Mouse (Mus musculus) liver, embryonic 14.5 days (tissue): Measurements from ENCODE around the gene Stag1. TPM values are rescaled to one million over a fixed set of nuclear protein-coding genes. Genes with fewer than 3 reads are reported as not detected.

Experiments used
- ATAC-seq: fragments of 200-750 bp; cut with Nextera tagmentation; 2 replicates; pipeline ENCODE4 v1.8.0; 2017; ENCODE audit warnings: moderate number of reproducible peaks, mild to moderate bottlenecking, moderate library complexity; ENCODE audit not compliant: insufficient read depth
- DNase-seq, 3 experiments: peaks; one replicate each; pipeline ENCODE4 v3.0.0-alpha.2; 2012 to 2013; ENCODE audit warnings: low read depth in 3 of 3, low spot score in 3 of 3
- H3K27ac ChIP-seq: fragments of 300-500 bp; sonication (generic); 2 replicates; pipeline ENCODE4 v1.5.1; 2014; ENCODE audit warnings: moderate library complexity, mild to moderate bottlenecking, control low read depth, inconsistent platforms
- H3K27me3 ChIP-seq: fragments of 300-500 bp; sonication (generic); 2 replicates; pipeline ENCODE4 v1.6.1; 2014; ENCODE audit warnings: mild to moderate bottlenecking, low read length, moderate library complexity; ENCODE audit not compliant: control insufficient read depth, insufficient read depth
- H3K36me3 ChIP-seq: fragments of 300-500 bp; sonication (generic); replicated peaks from 2 replicates; pipeline ENCODE4 v1.6.1; 2014; ENCODE audit warnings: low read depth; ENCODE audit not compliant: control insufficient read depth, insufficient read depth
- H3K4me1 ChIP-seq, 2 experiments: fragments of 200-500 bp in 1 of 2; fragments of 300-500 bp in 1 of 2; sonication (generic) in 1 of 2; replicated peaks; 2 replicates each; pipeline ENCODE4 v1.6.1; 2012 to 2014; ENCODE audit warnings: antibody characterized with exemption in 1 of 2, inconsistent platforms in 1 of 2, low read length in 1 of 2; ENCODE audit not compliant: control insufficient read depth in 2 of 2, insufficient read depth in 2 of 2
- H3K4me2 ChIP-seq: fragments of 300-500 bp; sonication (generic); 2 replicates; pipeline ENCODE4 v1.6.1; 2014; ENCODE audit warnings: low read depth, mild to moderate bottlenecking, control low read depth, moderate library complexity
- H3K4me3 ChIP-seq, 2 experiments: fragments of 200-500 bp in 1 of 2; fragments of 300-500 bp in 1 of 2; sonication (generic) in 1 of 2; 2 replicates each; pipeline ENCODE4 v1.5.1; 2012 to 2014; ENCODE audit warnings: low read depth in 2 of 2, low read length in 2 of 2, mild to moderate bottlenecking in 2 of 2, control low read depth in 1 of 2, inconsistent platforms in 1 of 2, moderate library complexity in 1 of 2; ENCODE audit not compliant: insufficient read depth in 1 of 2
- H3K9ac ChIP-seq: fragments of 300-500 bp; sonication (generic); replicated peaks from 2 replicates; pipeline ENCODE4 v1.6.1; 2014; ENCODE audit warnings: mild to moderate bottlenecking, control low read depth, moderate library complexity
- H3K9me3 ChIP-seq: fragments of 300-500 bp; sonication (generic); 2 replicates; pipeline ENCODE4 v1.6.1; 2016; ENCODE audit warnings: low read length, mixed read lengths; ENCODE audit not compliant: control insufficient read depth
- CTCF ChIP-seq: IDR thresholded peaks from 2 replicates; pipeline ENCODE4 v1.5.1; 2016; ENCODE audit warnings: antibody characterized with exemption, low read depth, control low read depth
- EP300 ChIP-seq: IDR thresholded peaks from 2 replicates; pipeline ENCODE4 v1.6.1; 2016; ENCODE audit warnings: antibody characterized with exemption, low read depth
- WGBS: fragments of 180-500 bp; shearing (Covaris S2); extraction: QIAGEN DNeasy Blood & Tissue Kit; methylation state at CpG from one replicate; pipeline ENCODE4 v1.1.7; 2014; ENCODE audit not compliant: insufficient replicate concordance; 5-methylcytosine and 5-hydroxymethylcytosine counted together
- polyA plus RNA-seq, 2 experiments: library from polyadenylated mRNA; depleted of rRNA in 1 of 2; stranded (reverse) in 1 of 2; unstranded in 1 of 2; fragments of >200 nt; fragmentation: Nextera tagmentation in 1 of 2; extraction: Ambion mirVana in 1 of 2; gene quantifications; 2 replicates each; pipeline versions ENCODE4 v1.2.1 to v1.2.3; 2012 to 2014

Stag1 gene
- polyA plus RNA-seq, 2 experiments, result 11.6 to 18.2 TPM

- Histone ChIP-seq H3K27me3 (no peaks in the 10 kb centered on the region), H3K36me3 (no peaks in the 10 kb centered on the region), H3K4me1 (no peaks in the 10 kb centered on the region), H3K4me2 (no peak overlapping the region), H3K9ac (no peak overlapping the region), H3K27ac (no peak overlapping the region), H3K4me3 (no peak overlapping the region), H3K9me3 (no peaks in the 10 kb centered on the region; the same call in 1 of the 2 replicates)
- no peak for DNase-seq
- TF ChIP-seq EP300 (no peak), CTCF (no peak)
- 67% methylated on average over 5 of the region's 5 CpGs for WGBS
- no peak for ATAC-seq
Measured at GRCm38 (mm10) chr9:101003302-101003701, 405.7 kb downstream of the Stag1 start.

- Histone ChIP-seq H3K4me2 (no peak overlapping the region), H3K9ac (no peak overlapping the region), H3K36me3 (no peaks in the 10 kb centered on the region), H3K4me1 (no peaks in the 10 kb centered on the region), H3K9me3 (no peaks in the 10 kb centered on the region; the same call in 1 of the 2 replicates), H3K4me3 (no peak overlapping the region), H3K27ac (no peak overlapping the region), H3K27me3 (no peaks in the 10 kb centered on the region)
- DNase-seq, result no peak
- WGBS, result 72% methylated on average over 4 of the region's 4 CpGs
- no peak for ATAC-seq
- TF ChIP-seq EP300 (no peak), CTCF (no peak)
Measured at GRCm38 (mm10) chr9:101005866-101006265, 408.3 kb downstream of the Stag1 start.

Other genes with a start within 250 kb of the Stag1 start
- gene Il20rb, start 111.0 kb upstream of the Stag1 start, polyA plus RNA-seq (2012; rRNA removed), result 0.73 TPM in 2 replicates
- gene Il20rb, start 111.0 kb upstream of the Stag1 start, polyA plus RNA-seq (2014; fragmentation: Nextera tagmentation; extraction: Ambion mirVana), result 0.11 and 0.29 TPM in 2 replicates
- 5.4 and 12.9 TPM in 2 replicates for gene Nck1, start 51.7 kb upstream of the Stag1 start, polyA plus RNA-seq (2012; rRNA removed)
- gene Nck1, start 51.7 kb upstream of the Stag1 start, polyA plus RNA-seq (2014; fragmentation: Nextera tagmentation; extraction: Ambion mirVana), result 18.3 and 26.4 TPM in 2 replicates
- 0.42 and 0.61 TPM in 2 replicates for gene Slc35g2, start 26.7 kb upstream of the Stag1 start, polyA plus RNA-seq (2012; rRNA removed)
- gene Slc35g2, start 26.7 kb upstream of the Stag1 start, polyA plus RNA-seq (2014; fragmentation: Nextera tagmentation; extraction: Ambion mirVana), result 1.4 and 1.5 TPM in 2 replicates